Mouse (Mus musculus) v-Abl transformed pro-B cells (cell line): ENCODE data around the gene Mpz.

ENCODE experiments used
- in situ Hi-C, 2 experiments: fragments of 400-800 bp; cut with MboI; formaldehyde crosslinking; loops; one replicate each; pipeline ENCODE4 v1.15.1; 2025; ENCODE audit not compliant: unreplicated experiment in 2 of 2

The Mpz gene

DNA sequence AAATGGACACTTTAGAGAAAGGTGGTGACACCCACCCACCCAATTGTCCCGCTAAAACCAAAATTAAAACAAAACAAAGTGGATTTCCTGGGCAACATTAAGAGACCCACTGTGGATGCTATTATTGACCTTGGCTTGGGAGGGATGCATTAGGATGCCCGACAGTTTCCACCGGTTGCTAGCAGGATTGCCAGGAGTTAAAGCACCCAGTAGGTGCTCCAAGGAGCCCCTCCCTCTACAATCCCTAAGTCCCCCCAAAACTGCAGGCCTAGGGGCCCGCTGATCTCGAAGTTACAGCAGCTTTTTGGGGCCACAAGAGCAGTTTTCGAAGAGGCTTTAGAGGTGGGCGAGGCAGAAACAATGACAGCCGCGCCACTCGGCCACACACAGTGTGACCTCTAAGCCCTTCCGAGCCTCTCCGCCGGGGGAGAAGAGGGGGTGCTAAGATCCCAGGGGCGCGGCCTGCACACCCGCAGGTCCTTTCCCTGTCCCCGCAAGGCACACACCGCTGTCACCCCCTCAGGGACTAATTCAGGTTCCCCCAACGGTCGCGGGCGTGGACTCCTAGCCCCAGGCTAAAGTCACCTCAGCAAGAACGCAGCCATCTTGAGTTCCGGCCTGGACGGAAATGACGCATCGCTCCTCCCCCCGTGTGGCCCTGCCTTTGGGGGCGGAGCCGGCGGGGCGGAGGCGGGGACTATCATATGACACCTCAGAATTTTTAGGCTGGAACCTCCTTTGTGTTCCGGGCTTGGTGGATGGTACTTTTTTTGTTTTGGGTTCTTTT is at the start of gene Mpz, which contains the start of gene Sdhc:
Gene Mpz, plus strand, starts transcription at position 738 of the 787 bp plus-strand sequence.
Gene Sdhc, minus strand, starts transcription at position 630 of the 787 bp plus-strand sequence.
- in situ Hi-C loops, result no loop called here

DNA sequence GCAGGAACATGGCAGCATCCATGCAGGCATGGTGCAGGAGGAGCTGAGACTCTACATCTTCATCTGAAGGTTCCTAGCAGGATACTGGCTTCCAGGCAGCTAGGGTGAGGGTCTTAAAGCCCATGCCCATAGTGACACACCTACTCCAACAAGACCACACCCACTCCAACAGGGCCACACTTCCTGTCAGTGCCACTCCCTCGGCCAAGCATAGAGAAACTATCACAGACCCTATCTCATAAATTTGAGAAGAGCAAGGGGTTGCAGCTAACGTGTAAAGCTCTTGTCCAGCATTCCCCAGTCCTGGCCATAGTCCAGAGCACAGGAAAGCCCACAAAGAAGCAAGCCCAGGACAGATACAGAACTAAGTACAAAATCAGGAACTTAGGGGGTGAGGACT is 49.5 kb upstream of the Mpz start:
- in situ Hi-C loops, result loop anchor here (5.0 to 25.0 kb wide), 3 partner anchors 59 to 386 kb away; no protein-coding TSS in a partner anchor

DNA sequence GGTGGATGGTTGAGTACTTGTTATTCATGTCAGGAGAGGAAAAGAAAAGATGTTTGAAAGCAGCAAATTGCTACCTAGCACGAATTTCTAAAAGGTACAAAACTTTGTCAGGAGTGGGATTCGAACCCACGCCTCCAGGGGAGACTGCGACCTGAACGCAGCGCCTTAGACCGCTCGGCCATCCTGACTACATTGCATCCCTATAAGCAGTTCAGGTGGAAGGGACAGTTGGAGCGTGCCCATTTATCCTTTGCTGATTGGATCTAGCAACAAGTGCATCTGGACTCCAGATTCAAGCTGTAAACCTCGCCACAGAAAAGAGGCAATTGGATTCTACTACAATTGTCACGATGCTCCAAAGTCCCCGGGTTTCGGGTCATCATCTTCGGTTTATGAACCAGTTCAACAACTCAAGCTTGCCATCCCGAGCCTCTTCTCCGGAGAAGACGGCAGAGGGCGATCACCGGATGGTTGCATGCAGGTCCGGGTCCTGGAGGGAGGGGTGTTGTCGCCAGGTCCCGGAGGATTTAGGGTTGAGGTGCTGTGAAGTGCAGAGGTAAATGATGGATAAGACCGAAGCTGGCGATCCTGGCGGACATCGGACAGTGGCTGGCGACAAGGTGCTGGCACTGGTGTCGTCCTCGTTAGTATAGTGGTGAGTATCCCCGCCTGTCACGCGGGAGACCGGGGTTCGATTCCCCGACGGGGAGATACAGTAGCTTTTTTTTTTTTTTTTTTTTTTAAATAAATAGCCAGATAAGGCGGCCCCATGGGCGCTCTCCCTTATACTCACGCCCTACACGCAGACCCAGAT is 48.6 kb upstream of the Mpz start:
- in situ Hi-C loops, result loop anchor here (5.0 to 25.0 kb wide), 3 partner anchors 60 to 385 kb away; no protein-coding TSS in a partner anchor

DNA sequence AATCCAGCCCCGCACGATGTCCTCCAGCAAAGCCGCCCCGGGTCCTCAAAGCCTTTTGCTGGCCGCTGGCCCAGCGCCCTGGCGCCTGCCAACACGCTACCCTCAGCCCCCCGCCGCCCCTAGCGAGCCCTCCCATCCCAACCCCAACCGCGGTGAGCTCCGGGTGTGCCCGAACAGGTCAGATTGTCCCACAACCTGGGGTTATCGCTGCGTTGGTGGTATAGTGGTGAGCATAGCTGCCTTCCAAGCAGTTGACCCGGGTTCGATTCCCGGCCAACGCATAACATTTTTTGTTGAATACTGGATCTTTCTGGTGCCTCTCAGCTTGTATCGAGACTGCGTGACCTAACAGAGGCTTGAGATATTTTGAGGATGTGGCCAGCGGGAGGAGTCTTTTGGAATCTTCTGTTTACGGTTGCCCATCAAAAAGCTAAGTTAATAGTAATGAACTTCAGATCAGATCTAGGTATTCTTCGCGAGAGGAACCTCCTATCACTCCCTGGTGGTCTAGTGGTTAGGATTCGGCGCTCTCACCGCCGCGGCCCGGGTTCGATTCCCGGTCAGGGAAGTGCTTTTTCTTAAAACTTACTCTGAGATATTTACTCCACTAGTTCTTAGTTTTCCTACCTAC is 47.8 kb upstream of the Mpz start:
- in situ Hi-C loops, result loop anchor here (5.0 to 25.0 kb wide), 3 partner anchors 60 to 385 kb away; no protein-coding TSS in a partner anchor

DNA sequence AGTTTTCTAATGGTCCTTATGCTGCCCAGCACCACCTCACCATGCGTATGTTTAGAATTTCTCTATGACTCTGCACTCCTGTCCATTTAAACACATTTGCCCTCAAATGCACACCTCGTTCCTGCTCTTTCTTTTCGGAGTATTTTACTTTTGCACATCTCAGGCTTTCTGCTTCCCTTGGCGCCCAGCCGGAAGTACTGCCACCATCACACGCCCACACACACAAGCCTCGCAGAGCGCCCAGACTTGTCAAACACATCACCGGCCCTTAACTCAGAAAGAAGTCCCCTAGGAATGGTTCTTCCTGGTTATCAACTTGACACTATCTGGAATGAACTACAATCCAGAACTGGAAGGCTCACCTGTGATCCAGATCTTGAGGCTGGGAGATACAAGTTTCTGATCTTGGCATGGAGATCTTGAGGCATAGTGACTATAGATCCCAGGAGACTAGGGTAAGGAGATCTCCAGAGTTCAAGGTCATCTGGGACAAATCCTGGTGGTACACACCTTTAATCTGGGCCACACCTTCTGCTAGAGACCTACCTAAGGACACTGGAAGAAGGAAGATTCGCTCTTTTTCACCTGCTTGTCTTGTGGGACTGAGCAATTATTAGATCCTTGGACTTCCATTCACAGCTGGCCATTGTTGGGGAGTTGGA is 47.2 kb upstream of the Mpz start:
- in situ Hi-C loops, result loop anchor here (5.0 to 25.0 kb wide), 3 partner anchors 61 to 384 kb away; no protein-coding TSS in a partner anchor

DNA sequence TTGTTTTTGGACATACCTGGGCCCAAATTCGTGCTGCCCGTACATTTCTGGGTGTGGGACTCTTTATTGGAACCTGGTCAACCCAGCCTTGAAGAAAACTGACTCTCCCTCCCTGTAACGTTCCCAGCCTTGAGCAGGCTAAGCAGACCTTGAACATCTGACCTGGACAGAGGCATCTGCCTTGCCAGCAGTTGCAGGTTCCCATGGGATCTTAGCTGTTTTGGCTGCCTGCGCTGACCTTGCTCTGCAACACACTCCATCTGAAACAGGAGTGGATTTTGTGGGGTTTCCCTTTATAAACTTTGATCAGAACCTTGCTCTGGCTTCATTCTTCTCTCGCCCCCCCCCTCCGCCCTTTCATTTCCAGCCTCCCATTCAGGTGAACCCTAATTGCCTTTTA is 45.3 kb upstream of the Mpz start:
- in situ Hi-C loops, result loop anchor here in 1 of 2 experiments (25.0 kb wide), 1 partner anchor 382 kb away; no protein-coding TSS in a partner anchor

DNA sequence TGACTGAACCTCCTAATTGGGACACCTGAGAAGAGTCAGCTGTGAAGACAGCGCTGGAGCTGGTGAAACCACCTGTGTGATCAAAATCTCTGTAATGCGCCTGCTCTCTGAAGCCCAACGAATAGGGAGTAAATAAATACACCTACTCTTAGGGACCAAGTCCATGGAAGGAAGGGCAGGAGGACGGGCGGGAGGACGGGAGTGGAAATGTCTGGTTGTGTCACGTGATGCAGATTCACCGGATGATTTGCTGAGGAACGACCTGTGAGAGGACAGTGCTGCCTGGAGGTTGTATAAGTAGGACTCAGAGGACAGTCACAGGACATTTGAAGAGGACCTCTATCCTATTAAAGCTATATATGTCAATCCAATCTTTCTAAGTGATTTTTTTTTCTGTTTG is 40.9 kb upstream of the Mpz start:
- in situ Hi-C loops, result loop anchor here (5.0 to 25.0 kb wide), 3 partner anchors 212 to 385 kb away; no protein-coding TSS in a partner anchor

DNA sequence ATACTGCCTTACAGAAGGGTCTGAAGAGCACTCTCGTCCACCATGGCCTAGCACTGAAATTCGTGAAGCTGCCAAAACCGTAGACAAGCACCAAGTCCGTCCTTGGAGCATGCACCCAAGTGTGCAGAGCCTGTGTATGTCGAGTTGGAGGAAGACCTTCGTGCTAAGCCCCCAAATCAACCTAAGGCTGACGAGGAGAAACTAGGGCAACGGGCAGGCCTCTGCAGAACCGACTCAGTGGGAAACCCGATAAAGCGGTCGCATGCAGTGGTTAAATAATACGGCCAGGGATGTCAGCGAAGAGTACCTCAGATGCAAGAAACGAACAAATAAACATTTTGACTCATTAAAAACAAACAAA is 39.9 kb upstream of the Mpz start:
- in situ Hi-C loops, result loop anchor here (5.0 to 25.0 kb wide), 3 partner anchors 213 to 384 kb away; no protein-coding TSS in a partner anchor

DNA sequence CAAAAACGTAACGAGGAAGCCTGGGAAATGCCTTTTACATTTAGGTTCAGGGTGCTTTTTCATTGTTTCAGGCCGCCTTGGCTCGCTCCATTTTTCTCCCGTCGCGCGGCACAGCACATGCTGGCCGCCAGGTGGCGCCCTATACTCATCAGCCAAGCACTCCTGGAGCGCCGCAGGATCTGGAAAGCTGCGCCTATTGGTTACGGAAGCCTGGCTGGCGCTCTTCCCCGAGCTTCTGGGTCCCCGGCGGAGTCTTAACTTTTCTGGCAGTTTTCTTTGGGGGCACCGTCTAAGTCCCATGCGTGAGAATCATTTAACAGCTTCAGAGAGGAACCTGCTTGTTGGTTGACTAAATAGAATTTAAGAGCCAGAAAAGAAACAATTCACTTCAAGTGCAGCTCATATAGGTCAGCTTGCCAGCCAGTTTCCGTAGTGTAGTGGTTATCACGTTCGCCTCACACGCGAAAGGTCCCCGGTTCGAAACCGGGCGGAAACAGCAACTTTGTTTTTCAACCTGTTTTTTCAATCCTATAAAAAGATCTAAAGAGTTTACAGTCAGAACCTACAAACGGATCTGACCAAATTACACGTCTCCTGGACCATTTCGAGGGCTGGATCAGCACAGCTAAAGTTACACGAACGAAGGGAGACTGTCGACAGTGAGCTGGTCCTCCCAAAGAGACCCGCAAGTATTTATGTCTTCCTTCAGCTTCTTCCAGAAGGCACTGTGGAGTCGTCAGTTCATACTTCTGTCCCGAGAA is 39.3 kb upstream of the Mpz start:
- in situ Hi-C loops, result loop anchor here (5.0 to 25.0 kb wide), 3 partner anchors 214 to 384 kb away; no protein-coding TSS in a partner anchor

DNA sequence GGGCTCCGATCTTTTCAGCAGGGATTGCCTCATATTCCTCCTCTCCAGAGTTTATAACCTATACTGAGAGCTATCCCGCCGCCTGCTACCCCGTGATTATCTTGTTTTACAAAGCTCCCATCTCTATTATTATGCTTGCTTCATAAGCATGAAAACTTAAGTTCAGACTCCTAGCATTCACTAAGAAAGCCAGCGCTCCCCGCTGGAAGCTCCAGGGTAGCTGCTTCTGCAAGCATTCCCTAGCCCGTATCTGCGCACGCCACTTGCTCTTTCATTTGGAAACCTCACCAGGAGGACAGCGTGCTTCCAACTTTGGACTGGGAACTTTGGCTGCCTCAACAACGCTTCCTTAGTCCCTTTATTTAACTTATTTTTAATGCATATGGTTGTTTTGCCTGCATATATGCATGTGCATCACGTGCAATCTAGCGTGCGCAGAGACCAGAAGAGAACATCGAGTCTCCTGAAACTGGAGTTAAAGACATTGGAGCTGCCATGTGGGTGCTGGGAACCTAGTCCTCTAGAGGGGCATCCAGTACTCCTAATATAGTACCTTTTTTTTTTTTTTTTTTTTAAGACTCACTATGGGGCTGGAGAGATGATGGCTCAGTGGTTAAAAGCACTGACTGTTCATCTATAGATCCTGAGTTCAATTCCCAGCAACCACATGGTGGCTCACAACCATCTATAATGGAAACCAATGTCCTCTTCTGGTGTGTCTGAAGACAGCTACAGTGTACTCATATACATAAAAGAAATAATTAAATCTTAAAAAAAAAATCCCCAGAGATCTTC is 38.5 kb upstream of the Mpz start:
- in situ Hi-C loops, result loop anchor here (5.0 to 25.0 kb wide), 3 partner anchors 215 to 383 kb away; no protein-coding TSS in a partner anchor

DNA sequence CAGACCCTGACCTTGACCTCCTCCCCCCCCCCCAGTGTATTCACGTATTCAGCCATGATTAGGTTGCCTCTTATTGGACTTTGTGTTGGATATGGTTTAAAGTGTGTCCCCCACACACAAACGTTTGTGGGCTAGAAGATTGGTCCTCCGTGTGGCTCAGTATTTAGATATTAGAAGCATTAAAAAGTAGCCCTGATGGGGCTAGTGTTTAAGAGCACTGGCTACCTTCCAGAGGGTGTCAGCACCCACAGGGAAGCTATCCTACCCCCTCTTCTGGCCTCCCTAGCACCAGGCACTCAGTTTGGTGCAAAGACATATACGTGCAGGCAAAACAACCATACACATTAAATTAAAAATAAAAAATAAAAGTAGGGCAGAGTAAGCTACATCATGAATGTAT is 37.5 kb upstream of the Mpz start:
- in situ Hi-C loops, result loop anchor here (5.0 to 25.0 kb wide), 3 partner anchors 216 to 382 kb away; no protein-coding TSS in a partner anchor

DNA sequence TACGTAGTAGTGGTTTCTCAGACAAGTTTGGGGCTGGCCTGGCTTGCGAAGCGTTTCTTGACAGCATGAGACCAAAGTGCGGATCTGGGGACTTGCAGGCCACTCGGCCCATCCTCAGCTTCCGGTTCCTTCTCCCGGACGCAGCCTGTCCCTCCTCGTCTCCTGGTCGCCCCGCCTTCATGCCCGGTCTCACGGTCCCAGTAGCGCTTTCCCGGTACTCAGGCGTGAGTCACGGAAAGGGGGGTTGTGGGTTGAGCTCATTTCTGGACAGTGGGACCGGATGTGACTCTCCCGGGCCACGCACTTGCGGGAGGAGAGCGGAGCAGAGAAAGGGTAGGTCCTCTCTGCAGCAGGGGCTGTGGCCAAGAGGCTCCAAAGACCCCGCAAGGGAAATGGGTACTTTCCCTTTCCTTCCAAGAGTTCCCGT is 36.6 kb upstream of the Mpz start, which contains the start of gene Cfap126:
Gene Cfap126, plus strand, starts transcription at position 46 of the 427 bp plus-strand sequence.
- in situ Hi-C loops, result loop anchor here (5.0 to 25.0 kb wide), 3 partner anchors 217 to 381 kb away; no protein-coding TSS in a partner anchor

DNA sequence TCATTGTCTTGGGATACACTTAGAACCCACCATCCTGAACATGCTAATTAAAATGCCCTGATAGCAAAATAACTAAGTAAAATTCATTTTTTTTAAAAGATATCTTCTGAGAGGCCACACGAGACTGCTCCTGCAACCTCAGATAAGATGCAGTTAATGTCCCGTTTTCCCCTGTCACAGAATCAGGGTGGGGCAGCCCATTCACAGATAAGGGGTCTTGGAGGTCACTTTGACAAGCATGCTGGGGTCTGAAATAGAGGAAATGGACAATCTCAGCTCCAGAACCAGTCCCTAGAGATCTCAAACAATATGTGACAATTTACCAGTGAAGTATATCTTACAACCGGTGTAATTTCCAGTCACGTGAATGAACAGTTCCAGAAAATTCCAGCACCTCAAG is 34.2 kb upstream of the Mpz start:
- in situ Hi-C loops, result loop anchor here (5.0 to 25.0 kb wide), 5 partner anchors 106 to 379 kb away; partner anchors contain the start of genes Tomm40l (in 2 of the 2), Adamts4 (in 1 of the 2) and Ndufs2 (in 1 of the 2)

DNA sequence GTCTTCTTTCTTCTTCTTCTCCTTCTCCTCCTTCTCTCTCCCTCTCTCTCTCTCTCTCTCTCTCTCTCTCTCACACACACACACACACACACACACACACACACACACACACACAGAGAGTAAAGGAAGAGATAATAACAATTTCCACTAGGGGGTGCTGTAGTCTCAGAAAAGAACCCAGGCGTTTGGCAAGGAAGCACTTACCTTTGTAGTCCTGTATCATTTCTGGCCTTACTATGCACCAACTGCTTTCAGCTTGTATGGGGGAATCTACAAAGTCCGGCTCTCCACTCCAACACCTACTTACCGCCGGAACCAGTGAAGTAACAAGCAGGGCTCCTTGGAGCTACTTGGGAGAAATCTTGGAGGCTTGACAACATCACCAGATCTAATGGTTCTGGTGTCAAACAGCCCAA is 32.2 kb upstream of the Mpz start:
- in situ Hi-C loops, result loop anchor here (5.0 to 25.0 kb wide), 5 partner anchors 104 to 377 kb away; partner anchors contain the start of genes Tomm40l (in 2 of the 2), Adamts4 (in 1 of the 2) and Ndufs2 (in 1 of the 2)

DNA sequence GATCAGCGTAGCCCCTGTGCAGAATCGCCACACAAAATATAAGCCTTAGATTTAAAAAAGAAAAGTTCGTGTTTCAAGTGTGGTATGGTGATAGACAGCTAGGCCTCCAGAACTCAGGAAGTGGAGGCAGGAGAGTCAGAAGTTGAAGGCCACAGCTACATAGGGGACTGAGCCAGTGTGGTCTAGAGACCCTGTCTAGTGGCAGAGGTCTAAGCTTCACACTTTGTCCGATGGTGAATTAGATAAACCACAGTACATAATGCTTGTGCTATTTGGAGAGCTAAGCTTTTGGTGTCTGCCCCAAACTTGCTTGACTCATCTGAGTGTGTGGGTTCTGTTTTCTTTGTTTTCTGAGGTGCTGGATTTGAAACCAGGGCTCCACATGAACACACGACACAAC is 31.5 kb upstream of the Mpz start:
- in situ Hi-C loops, result loop anchor here (5.0 to 25.0 kb wide), 5 partner anchors 103 to 376 kb away; partner anchors contain the start of genes Tomm40l (in 2 of the 2), Adamts4 (in 1 of the 2) and Ndufs2 (in 1 of the 2)

DNA sequence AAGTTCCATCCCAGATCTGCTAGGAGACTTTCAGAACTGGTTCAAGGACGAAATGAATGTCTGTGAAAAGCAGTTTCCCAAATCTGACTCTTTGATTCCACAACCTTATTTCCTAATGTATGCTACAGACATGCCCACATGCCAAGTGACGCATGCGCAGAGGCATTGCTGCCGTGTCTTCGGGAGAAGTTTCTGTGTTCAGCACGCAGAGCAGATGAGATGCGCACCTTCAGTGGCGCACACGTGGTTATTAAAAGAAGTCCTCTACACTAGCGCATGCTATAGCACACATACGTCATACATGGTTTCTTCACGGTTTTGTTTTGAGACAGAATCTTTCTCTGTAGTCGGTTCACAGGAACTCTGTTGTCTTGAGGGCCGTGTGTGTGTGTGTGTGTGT is 31.1 kb upstream of the Mpz start:
- in situ Hi-C loops, result loop anchor here (5.0 to 25.0 kb wide), 5 partner anchors 103 to 375 kb away; partner anchors contain the start of genes Tomm40l (in 2 of the 2), Adamts4 (in 1 of the 2) and Ndufs2 (in 1 of the 2)

DNA sequence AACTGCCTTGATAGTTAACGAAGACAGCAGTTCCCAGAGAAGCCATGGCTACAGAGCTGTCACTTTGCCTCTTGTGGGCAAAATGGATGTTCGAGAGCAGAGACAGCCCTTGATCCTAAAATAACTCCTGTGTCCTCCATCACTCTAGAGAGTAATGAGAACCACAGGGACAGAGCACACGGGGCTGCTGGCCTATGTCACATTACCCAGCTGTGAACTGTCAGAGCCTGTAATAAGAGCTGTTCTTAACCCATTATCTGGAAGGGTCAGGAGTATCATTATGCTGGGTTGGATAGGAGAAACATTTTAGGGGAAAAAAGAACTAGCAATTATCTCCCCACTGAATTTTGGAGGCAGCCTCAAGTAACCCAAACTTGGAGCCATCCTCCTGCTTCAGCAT is 29.6 kb upstream of the Mpz start:
- in situ Hi-C loops, result loop anchor here in 1 of 2 experiments (5.0 to 25.0 kb wide), 2 partner anchors 36 to 366 kb away; no protein-coding TSS in a partner anchor
